Mouse (Mus musculus): ENCODE results near the gene Atxn1. TPM values are rescaled to one million over a fixed set of nuclear protein-coding genes. Genes with fewer than 3 reads are reported as not detected.

Gene Atxn1
- total and polyA plus RNA-seq, 3 experiments = 0.39 to 1.1 TPM; not detected in 1

DNA sequence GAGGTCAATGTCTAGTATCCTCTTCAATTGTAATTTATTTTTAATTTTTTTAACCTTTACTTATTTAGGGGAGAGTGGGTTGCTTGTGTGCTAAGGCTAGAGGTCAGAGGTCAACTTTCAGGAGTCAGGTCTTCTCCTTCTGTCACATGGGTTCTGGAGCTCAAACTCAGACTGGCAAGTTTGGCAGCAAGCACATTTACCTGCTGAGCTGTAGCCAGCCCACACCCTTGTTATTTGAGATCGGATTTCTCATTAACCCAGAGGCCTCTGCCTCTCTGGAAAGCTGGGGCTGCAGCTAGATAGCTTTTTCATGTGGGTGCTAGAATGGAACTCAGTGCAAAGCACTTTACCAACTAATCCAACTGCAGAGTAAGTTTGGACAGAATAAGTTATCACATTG is 148.1 kb downstream of the Atxn1 start:
- no peaks in the 10 kb centered on the region for H3K27me3 ChIP-seq (ENCODE audit: control insufficient read depth in 1 of 2, insufficient read depth in 2 of 2, low read length in 2 of 2)
- no peak for TF ChIP-seq ELF1 (IDR thresholded peaks at IDR 0.05; ENCODE audit: low read depth, low read length)
- H3K4me1 ChIP-seq (ENCODE audit: control insufficient read depth in 1 of 2, insufficient read depth in 2 of 2, low read length in 2 of 2) = no peaks in the 10 kb centered on the region
- no peak for DNase-seq (ENCODE audit: low read depth, low spot score)
- H3K36me3 ChIP-seq (ENCODE audit: control insufficient read depth in 1 of 2, insufficient read depth in 2 of 2, low read length in 2 of 2) = no peaks in the 10 kb centered on the region
- H3K9me3 ChIP-seq (replicated peaks; ENCODE audit: insufficient read depth, low read length) = no peaks in the 10 kb centered on the region
- H3K9ac ChIP-seq (ENCODE audit: control insufficient read depth, low read depth, low read length, poor library complexity, severe bottlenecking) = no peak overlapping the region
- no peak overlapping the region for H3K27ac ChIP-seq (ENCODE audit: control insufficient read depth, low read depth, low read length)
- no peaks in the 10 kb centered on the region for H3K79me2 ChIP-seq (ENCODE audit: control insufficient read depth, insufficient read depth, low read length, poor library complexity)
- H3K4me3 ChIP-seq (ENCODE audit: control insufficient read depth in 1 of 2, insufficient read depth in 1 of 2, low read depth in 2 of 2, low read length in 2 of 2) = no peak overlapping the region

DNA sequence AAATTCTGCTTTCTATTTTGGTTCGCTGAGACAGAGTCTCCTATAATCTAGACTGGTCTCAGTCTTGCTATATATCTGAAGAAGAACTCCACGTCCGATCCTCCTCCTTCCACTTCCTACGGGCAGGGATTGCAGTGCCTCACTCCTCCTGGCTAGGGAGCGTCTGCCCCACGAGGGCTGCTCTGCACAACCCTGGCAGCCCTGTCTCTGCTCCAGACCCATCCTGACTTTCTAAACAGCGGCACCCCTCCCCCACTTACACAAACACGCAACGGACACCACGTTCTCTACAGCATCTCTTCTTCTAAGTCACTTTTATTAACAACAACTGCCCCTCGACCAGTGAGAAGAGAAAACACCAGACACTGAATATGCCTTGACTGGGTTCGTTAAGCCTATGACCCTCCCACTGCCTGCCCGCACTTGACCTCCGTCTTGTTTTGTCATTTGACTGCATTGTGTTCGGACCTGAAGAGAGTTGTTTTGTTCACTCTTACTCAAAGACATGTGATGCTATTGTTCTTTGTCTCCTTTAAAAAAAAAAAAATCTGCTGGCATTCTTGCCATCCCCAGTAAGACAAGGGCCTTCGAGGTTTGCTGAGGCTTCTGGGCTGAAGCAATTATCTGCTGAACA is 154.9 kb downstream of the Atxn1 start:
- no peaks in the 10 kb centered on the region for H3K36me3 ChIP-seq (ENCODE audit: control insufficient read depth in 1 of 2, insufficient read depth in 2 of 2, low read length in 2 of 2)
- H3K9ac ChIP-seq (ENCODE audit: control insufficient read depth, low read depth, low read length, poor library complexity, severe bottlenecking) = no peak overlapping the region
- no peak for DNase-seq (ENCODE audit: low read depth, low spot score)
- TF ChIP-seq JUND (IDR thresholded peaks at IDR 0.05; ENCODE audit: low read depth, low read length) (no peak), SIN3A (IDR thresholded peaks at IDR 0.05; ENCODE audit: low read length) (no peak), RAD21 (IDR thresholded peaks at IDR 0.05; ENCODE audit: low read depth, low read length) (no peak), ZMIZ1 (IDR thresholded peaks at IDR 0.05; ENCODE audit: low read depth, low read length) (no peak), TCF12 (IDR thresholded peaks at IDR 0.05; ENCODE audit: low read depth, low read length) (no peak), POLR2AphosphoS2 (IDR thresholded peaks at IDR 0.05; ENCODE audit: low read length) (no peak), ELF1 (IDR thresholded peaks at IDR 0.05; ENCODE audit: low read depth, low read length) (no peak), ZNF384 (IDR thresholded peaks at IDR 0.05; ENCODE audit: low read depth, low read length) (no peak), MXI1 (IDR thresholded peaks at IDR 0.05; ENCODE audit: low read depth, low read length) (no peak)
- no peaks in the 10 kb centered on the region for H3K9me3 ChIP-seq (replicated peaks; ENCODE audit: insufficient read depth, low read length)
- H3K27ac ChIP-seq (ENCODE audit: control insufficient read depth, low read depth, low read length) = no peak overlapping the region
- H3K79me2 ChIP-seq (ENCODE audit: control insufficient read depth, insufficient read depth, low read length, poor library complexity) = no peaks in the 10 kb centered on the region
- H3K27me3 ChIP-seq (ENCODE audit: control insufficient read depth in 1 of 2, insufficient read depth in 2 of 2, low read length in 2 of 2) = no peaks in the 10 kb centered on the region
- H3K4me1 ChIP-seq (ENCODE audit: control insufficient read depth in 1 of 2, insufficient read depth in 2 of 2, low read length in 2 of 2) = no peaks in the 10 kb centered on the region
- no peak overlapping the region for H3K4me3 ChIP-seq (ENCODE audit: control insufficient read depth in 1 of 2, insufficient read depth in 1 of 2, low read depth in 2 of 2, low read length in 2 of 2)

DNA sequence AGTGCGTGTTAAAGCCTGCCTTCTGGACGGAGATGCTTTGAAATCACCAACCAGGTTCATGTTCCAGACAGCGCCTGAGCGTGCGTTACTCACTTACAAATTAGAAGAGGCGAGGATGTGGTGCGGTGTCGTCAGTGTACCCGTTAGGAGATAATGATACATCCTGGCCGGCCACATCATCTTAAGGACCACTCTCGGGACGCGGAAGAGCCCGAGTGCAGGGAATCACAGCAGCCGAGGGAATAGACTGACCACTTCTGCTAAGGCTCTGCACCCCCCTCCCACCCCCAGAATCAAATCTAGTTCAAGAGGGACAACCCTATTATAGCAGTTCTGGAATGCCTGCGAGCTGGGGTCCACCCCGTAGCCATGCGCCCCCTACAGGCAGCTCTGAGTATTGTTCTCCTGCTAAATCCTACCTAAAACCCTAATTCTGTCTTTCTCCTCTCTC is 157.2 kb downstream of the Atxn1 start:
- Histone ChIP-seq H3K27me3 (ENCODE audit: control insufficient read depth in 1 of 2, insufficient read depth in 2 of 2, low read length in 2 of 2) (no peaks in the 10 kb centered on the region), H3K4me1 (ENCODE audit: control insufficient read depth in 1 of 2, insufficient read depth in 2 of 2, low read length in 2 of 2) (no peaks in the 10 kb centered on the region), H3K27ac (ENCODE audit: control insufficient read depth, low read depth, low read length) (no peak overlapping the region), H3K9ac (ENCODE audit: control insufficient read depth, low read depth, low read length, poor library complexity, severe bottlenecking) (no peak overlapping the region), H3K4me3 (ENCODE audit: control insufficient read depth in 1 of 2, insufficient read depth in 1 of 2, low read depth in 2 of 2, low read length in 2 of 2) (no peak overlapping the region), H3K9me3 (replicated peaks; ENCODE audit: insufficient read depth, low read length) (no peaks in the 10 kb centered on the region), H3K79me2 (ENCODE audit: control insufficient read depth, insufficient read depth, low read length, poor library complexity) (no peaks in the 10 kb centered on the region), H3K36me3 (ENCODE audit: control insufficient read depth in 1 of 2, insufficient read depth in 2 of 2, low read length in 2 of 2) (no peaks in the 10 kb centered on the region)
- peak; percentile 51 for DNase-seq (ENCODE audit: low read depth, low spot score)
- TF ChIP-seq RAD21 (IDR thresholded peaks at IDR 0.05; ENCODE audit: low read depth, low read length) (peak; percentile 41), TCF12 (IDR thresholded peaks at IDR 0.05; ENCODE audit: low read depth, low read length) (no peak), ZNF384 (IDR thresholded peaks at IDR 0.05; ENCODE audit: low read depth, low read length) (no peak), SMC3 (IDR thresholded peaks at IDR 0.05; ENCODE audit: low read depth, low read length) (peak; percentile 46; the same call in 1 of the 2 replicates), MAFK (IDR thresholded peaks at IDR 0.05; ENCODE audit: borderline replicate concordance, low read depth, low read length) (no peak), MAZ (IDR thresholded peaks at IDR 0.05; ENCODE audit: low read depth, low read length) (no peak), CTCF (IDR thresholded peaks at IDR 0.05 in 2 of 3, conservative IDR thresholded peaks at IDR 0.05 in 1 of 3; ENCODE audit: control insufficient read depth in 1 of 3, insufficient read depth in 1 of 3, low read depth in 2 of 3, low read length in 3 of 3, poor library complexity in 1 of 3, severe bottlenecking in 1 of 3) (peak; percentile 66 to 88 (median 79)), GATA1 (IDR thresholded peaks at IDR 0.05; ENCODE audit: low read depth, low read length) (no peak)
